Mouse (Mus musculus) C2C12 (cell line): ENCODE data around the gene Cfap65. TPM values are rescaled to one million over a fixed set of nuclear protein-coding genes. Genes with fewer than 3 reads are reported as not detected.

ENCODE experiments used
- H3K27me3 ChIP-seq: one replicate; pipeline ENCODE4 v1.6.1; 2011; ENCODE audit not compliant: control insufficient read depth, insufficient read depth, insufficient read length
- H3K36me3 ChIP-seq: one replicate; pipeline ENCODE4 v1.6.1; 2011; ENCODE audit not compliant: control insufficient read depth, insufficient read depth
- H3K4me3 ChIP-seq: one replicate; pipeline ENCODE4 v1.5.1; 2011; ENCODE audit warnings: mild to moderate bottlenecking, control low read depth; ENCODE audit not compliant: poor library complexity, insufficient read depth, severe bottlenecking
- H3K79me2 ChIP-seq: one replicate; pipeline ENCODE4 v1.6.1; 2011; ENCODE audit not compliant: control insufficient read depth, insufficient read depth
- H3K79me3 ChIP-seq: one replicate; pipeline ENCODE4 v1.6.1; 2011; ENCODE audit warnings: low read depth, control low read depth
- H3ac ChIP-seq: one replicate; pipeline ENCODE3; 2011; ENCODE audit warnings: low read depth; ENCODE audit not compliant: control insufficient read depth, insufficient read length
- CEBPB ChIP-seq: IDR thresholded peaks from one replicate; pipeline ENCODE4 v1.6.1; 2011; ENCODE audit warnings: low read depth, mild to moderate bottlenecking, control low read depth, moderate library complexity
- CTCF ChIP-seq: IDR thresholded peaks from one replicate; pipeline ENCODE4 v1.5.1; 2011; ENCODE audit not compliant: control insufficient read depth, insufficient read depth, insufficient read length
- FOSL1 ChIP-seq: IDR thresholded peaks from one replicate; pipeline ENCODE4 v1.8.0; 2011; ENCODE audit warnings: mild to moderate bottlenecking, low read length; ENCODE audit not compliant: poor library complexity, insufficient read depth, severe bottlenecking
- MAX ChIP-seq: IDR thresholded peaks from one replicate; pipeline ENCODE4 v1.6.1; 2011; ENCODE audit warnings: mild to moderate bottlenecking, control low read depth
- MYOD1 ChIP-seq: IDR thresholded peaks from one replicate; pipeline ENCODE4 v1.6.1; 2011; ENCODE audit warnings: low read depth; ENCODE audit not compliant: control insufficient read depth, insufficient read length
- MYOG ChIP-seq: IDR thresholded peaks from one replicate; pipeline ENCODE4 v1.6.1; 2011; ENCODE audit not compliant: control insufficient read depth, insufficient read length; ENCODE audit errors: extremely low read depth
- USF1 ChIP-seq: IDR thresholded peaks from one replicate; pipeline ENCODE4 v1.6.1; 2011; ENCODE audit warnings: low read depth, mild to moderate bottlenecking, control low read depth, moderate library complexity
- polyA plus RNA-seq: library from polyadenylated mRNA; unstranded; fragments of >200 nt; fragmentation: generic; extraction: Trizol; gene quantifications from one replicate; pipeline ENCODE4 v1.2.1, GENCODE M21; 2012; ENCODE audit warnings: missing spikeins

The Cfap65 gene
- polyA plus RNA-seq, 1 experiment = not detected

GRCm38 (mm10) chr1:74858171-74858719 is 77.2 kb downstream of the Cfap65 start:
- TF ChIP-seq MYOD1 (no peak), USF1 (no peak), MYOG (no peak), CTCF (no peak), FOSL1 (no peak), MAX (no peak), CEBPB (no peak)

GRCm38 (mm10) chr1:74857677-74858076 is 77.7 kb downstream of the Cfap65 start:
- TF ChIP-seq MYOD1 = no peak
- no peak for TF ChIP-seq USF1
- no peak for TF ChIP-seq FOSL1
- TF ChIP-seq CTCF = no peak
- no peak for TF ChIP-seq MYOG
- no peak for TF ChIP-seq MAX
- no peak for TF ChIP-seq CEBPB
- H3K4me3 ChIP-seq = no peak overlapping the region
- H3K79me2 ChIP-seq = no peaks in the 10 kb centered on the region
- no peaks in the 10 kb centered on the region for H3K79me3 ChIP-seq
- no peak overlapping the region for H3ac ChIP-seq
- H3K36me3 ChIP-seq = no peaks in the 10 kb centered on the region
- peaks cover 49% of the 10 kb centered on the region for H3K27me3 ChIP-seq

More at GRCm38 (mm10) chr1:74858171-74858719, 77.2 kb downstream of the Cfap65 start:
- Histone ChIP-seq H3K79me3 (no peaks in the 10 kb centered on the region), H3K4me3 (no peak overlapping the region), H3K27me3 (peaks cover 44% of the 10 kb centered on the region), H3K36me3 (no peaks in the 10 kb centered on the region), H3ac (no peak overlapping the region), H3K79me2 (no peaks in the 10 kb centered on the region)

GRCm38 (mm10) chr1:74857201-74857600 is 78.2 kb downstream of the Cfap65 start:
- Histone ChIP-seq H3K4me3 (no peak overlapping the region), H3K79me3 (no peaks in the 10 kb centered on the region), H3K36me3 (no peaks in the 10 kb centered on the region), H3K27me3 (peaks cover 54% of the 10 kb centered on the region), H3ac (no peak overlapping the region), H3K79me2 (no peaks in the 10 kb centered on the region)
- TF ChIP-seq MYOD1 (no peak), USF1 (no peak), CEBPB (no peak), CTCF (no peak), MYOG (no peak), FOSL1 (no peak), MAX (no peak)

- Histone ChIP-seq H3K27me3 (peaks cover 57% of the 10 kb centered on the region), H3K36me3 (no peaks in the 10 kb centered on the region), H3K79me3 (no peaks in the 10 kb centered on the region), H3K4me3 (no peak overlapping the region), H3ac (no peak overlapping the region), H3K79me2 (no peaks in the 10 kb centered on the region)
- TF ChIP-seq CEBPB (no peak), MYOD1 (no peak), USF1 (no peak), MYOG (no peak), MAX (no peak), FOSL1 (no peak), CTCF (no peak)
Observed at GRCm38 (mm10) chr1:74856791-74857190, 78.6 kb downstream of the Cfap65 start.

GRCm38 (mm10) chr1:74856439-74856720 is 79.0 kb downstream of the Cfap65 start:
- Histone ChIP-seq H3K27me3 (peaks cover 60% of the 10 kb centered on the region), H3ac (no peak overlapping the region), H3K36me3 (no peaks in the 10 kb centered on the region), H3K79me2 (no peaks in the 10 kb centered on the region), H3K79me3 (no peaks in the 10 kb centered on the region), H3K4me3 (no peak overlapping the region)
- TF ChIP-seq MYOD1 = no peak
- TF ChIP-seq MAX = no peak
- no peak for TF ChIP-seq USF1
- TF ChIP-seq CEBPB = no peak
- TF ChIP-seq MYOG = no peak
- TF ChIP-seq FOSL1 = no peak

- Histone ChIP-seq H3K4me3 (no peak overlapping the region), H3ac (no peak overlapping the region)
Observed at GRCm38 (mm10) chr1:74855651-74856438, 79.6 kb downstream of the Cfap65 start.

More at GRCm38 (mm10) chr1:74855651-74856438, 79.6 kb downstream of the Cfap65 start:
- Histone ChIP-seq H3K27me3 (peaks cover 63% of the 10 kb centered on the region), H3K79me3 (no peaks in the 10 kb centered on the region), H3K79me2 (no peaks in the 10 kb centered on the region), H3K36me3 (no peaks in the 10 kb centered on the region)
- TF ChIP-seq MAX = no peak
- no peak for TF ChIP-seq CTCF
- no peak for TF ChIP-seq MYOG
- TF ChIP-seq FOSL1 = no peak
- TF ChIP-seq MYOD1 = no peak
- TF ChIP-seq CEBPB = no peak
- TF ChIP-seq USF1 = no peak
